ENCODE assay signal across 14 mouse cellular contexts in genomic region chr5:64379829-64380228, GRCm38 (mm10).
A peak's percentile ranks its signal among the peaks of the same experiment; 100 is the strongest.
DNase-seq lines count a peak whose midpoint lies in the region; ATAC-seq and TF ChIP-seq lines count a peak whose summit lies in the region.
"Had no signal": no experiment of that assay in that cellular context is flagged by ENCODE, and none has a peak within 500 bp of the region (broad histone marks: within the 10 kb centered on the region; RNA-seq: fewer than 3 reads in every experiment).

No protein-coding gene starts in this region.

- H3K27me3 ChIP-seq in liver, postnatal 0 days (ENCODE audit: insufficient read depth, low read length) = no peaks in the 10 kb centered on the region
- H3K27me3 ChIP-seq: midbrain, embryonic 15.5 days had no signal

- no peak for TF ChIP-seq CTCF in layer of hippocampus, adult 2 months (conservative IDR thresholded peaks at IDR 0.05)
- TF ChIP-seq CTCF in liver, postnatal 0 days (IDR thresholded peaks at IDR 0.05; ENCODE audit: low read depth) = no peak

- no peak overlapping the region for H3K4me2 ChIP-seq in liver, postnatal 0 days (ENCODE audit: low read depth, low read length)
- H3K4me2 ChIP-seq: midbrain, embryonic 15.5 days had no signal

- no peak for TF ChIP-seq EP300 in liver, postnatal 0 days (IDR thresholded peaks at IDR 0.05; ENCODE audit: low read depth)

- no peak for ATAC-seq in liver, postnatal 0 days
- no peak for ATAC-seq in megakaryocyte, adult 5-6 weeks (ENCODE audit: poor library complexity, severe bottlenecking)
- ATAC-seq: midbrain, embryonic 15.5 days had no signal

- DNase-seq in heart, adult 11 months = peak; percentile 91
- DNase-seq in heart, postnatal 4 days = no peak
- DNase-seq in layer of hippocampus, adult 2 months (ENCODE audit: low spot score in 2 of 2) = no peak
- DNase-seq in layer of hippocampus, postnatal 25 days (ENCODE audit: extremely low spot score in 1 of 2, low spot score in 1 of 2) = no peak
- DNase-seq in liver, postnatal 0 days = no peak
- no peak for DNase-seq in cerebellum, adult 18-20 months
- DNase-seq: cerebellum, adult 9-10 months; embryo, embryonic 11 days; heart, postnatal 36 days; lung, postnatal 14 days; right cerebral cortex, postnatal 4 days had no signal

- no peak overlapping the region for H3K9ac ChIP-seq in liver, postnatal 0 days (replicated peaks)
- H3K9ac ChIP-seq: midbrain, embryonic 15.5 days had no signal

- H3K9me3 ChIP-seq in liver, postnatal 0 days (ENCODE audit: low read length) = no peaks in the 10 kb centered on the region
- H3K9me3 ChIP-seq: midbrain, embryonic 15.5 days had no signal

- peaks cover 29% of the 10 kb centered on the region for H3K4me1 ChIP-seq in brown adipose tissue, adult 24 weeks (ENCODE audit: control insufficient read depth, insufficient read depth, insufficient read length, low read length)
- H3K4me1 ChIP-seq in liver, postnatal 0 days (ENCODE audit: insufficient read depth) = peaks cover 33% of the 10 kb centered on the region

- no peaks in the 10 kb centered on the region for H3K36me3 ChIP-seq in liver, postnatal 0 days (replicated peaks; ENCODE audit: insufficient read depth, low read length)
- H3K36me3 ChIP-seq: midbrain, embryonic 15.5 days had no signal

- peak overlapping the region; percentile 73; the same call in 1 of the 2 replicates for H3K27ac ChIP-seq in layer of hippocampus, adult 2 months
- peak overlapping the region; percentile 88 for H3K27ac ChIP-seq in brown adipose tissue, adult 24 weeks (replicated peaks; ENCODE audit: low read depth, low read length)
- peak overlapping the region; percentile 82 for H3K27ac ChIP-seq in liver, postnatal 0 days (ENCODE audit: low read depth)

- no peak overlapping the region for H3K4me3 ChIP-seq in layer of hippocampus, adult 2 months
- no peak overlapping the region for H3K4me3 ChIP-seq in brown adipose tissue, adult 24 weeks (ENCODE audit: insufficient read depth, low read depth, low read length)
- no peak overlapping the region for H3K4me3 ChIP-seq in liver, postnatal 0 days (ENCODE audit: low read depth, low read length)
- H3K4me3 ChIP-seq: midbrain, embryonic 15.5 days had no signal

- 74% methylated on average over 5 of the region's 5 CpGs for WGBS in liver, postnatal 0 days (ENCODE audit: insufficient replicate concordance)
